Mouse (Mus musculus): ENCODE measurements at regions not wholly inside any gene's neighbourhood (a gene's known extent, or its start where the extent isn't known, plus 50 kb on each side); places are given as distances from the start of the nearest gene placed in this dataset.

- Histone ChIP-seq H3K4me1 (ENCODE audit: insufficient read depth) (no peaks in the 10 kb centered on the region), H3K4me3 (ENCODE audit: low read depth, low read length) (no peak overlapping the region), H3K9ac (no peak overlapping the region), H3K9me3 (ENCODE audit: low read length) (no peaks in the 10 kb centered on the region), H3K27me3 (ENCODE audit: insufficient read depth, low read length) (no peaks in the 10 kb centered on the region), H3K27ac (ENCODE audit: low read depth, low read length) (no peak overlapping the region), H3K4me2 (ENCODE audit: low read depth) (peak overlapping the region; percentile 33; the same call in 1 of the 2 replicates), H3K36me3 (ENCODE audit: insufficient read depth) (no peaks in the 10 kb centered on the region)
- 14% methylated on average over 14 of the region's 14 CpGs for WGBS
- DNase-seq (peak; percentile 39), ATAC-seq (no peak; the same call in 1 of the 2 replicates)
- no peak for TF ChIP-seq CTCF (IDR thresholded peaks at IDR 0.05; ENCODE audit: low read depth)
Observed at GRCm38 (mm10) chr17:68210313-68211254, 63.0 kb upstream of the L3mbtl4 start.

- Histone ChIP-seq H3K4me2 (ENCODE audit: low read depth) (no peak overlapping the region), H3K9me3 (ENCODE audit: low read length) (no peaks in the 10 kb centered on the region), H3K36me3 (ENCODE audit: insufficient read depth) (no peaks in the 10 kb centered on the region), H3K4me3 (ENCODE audit: low read depth, low read length) (no peak overlapping the region), H3K4me1 (ENCODE audit: insufficient read depth) (no peaks in the 10 kb centered on the region), H3K9ac (no peak overlapping the region), H3K27ac (ENCODE audit: low read depth, low read length) (no peak overlapping the region), H3K27me3 (ENCODE audit: insufficient read depth, low read length) (no peaks in the 10 kb centered on the region)
- DNase-seq, result no peak
- no peak for TF ChIP-seq CTCF (IDR thresholded peaks at IDR 0.05; ENCODE audit: low read depth)
- no peak for ATAC-seq
- 60% methylated on average over 4 of the region's 4 CpGs for WGBS
Observed at GRCm38 (mm10) chr17:68218246-68218645, 55.4 kb upstream of the L3mbtl4 start.

GRCm38 (mm10) chr17:68223170-68223569 is 50.4 kb upstream of the L3mbtl4 start:
- no peak for DNase-seq
- WGBS, result 82% methylated on average over 3 of the region's 3 CpGs
- Histone ChIP-seq H3K4me2 (ENCODE audit: low read depth) (no peak overlapping the region), H3K4me1 (ENCODE audit: insufficient read depth) (no peaks in the 10 kb centered on the region), H3K9me3 (ENCODE audit: low read length) (no peaks in the 10 kb centered on the region), H3K36me3 (ENCODE audit: insufficient read depth) (no peaks in the 10 kb centered on the region), H3K27ac (ENCODE audit: low read depth, low read length) (no peak overlapping the region), H3K9ac (no peak overlapping the region), H3K4me3 (ENCODE audit: low read depth, low read length) (no peak overlapping the region), H3K27me3 (ENCODE audit: insufficient read depth, low read length) (no peaks in the 10 kb centered on the region)
- TF ChIP-seq CTCF (IDR thresholded peaks at IDR 0.05; ENCODE audit: low read depth), result no peak
- no peak for ATAC-seq
